Mouse (Mus musculus): ENCODE data around the gene Chd2. TPM values are rescaled to one million over a fixed set of nuclear protein-coding genes. Genes with fewer than 3 reads are reported as not detected.

The Chd2 gene
- total RNA-seq, 1 experiment from 2014 or later, result 50.0 TPM

DNA sequence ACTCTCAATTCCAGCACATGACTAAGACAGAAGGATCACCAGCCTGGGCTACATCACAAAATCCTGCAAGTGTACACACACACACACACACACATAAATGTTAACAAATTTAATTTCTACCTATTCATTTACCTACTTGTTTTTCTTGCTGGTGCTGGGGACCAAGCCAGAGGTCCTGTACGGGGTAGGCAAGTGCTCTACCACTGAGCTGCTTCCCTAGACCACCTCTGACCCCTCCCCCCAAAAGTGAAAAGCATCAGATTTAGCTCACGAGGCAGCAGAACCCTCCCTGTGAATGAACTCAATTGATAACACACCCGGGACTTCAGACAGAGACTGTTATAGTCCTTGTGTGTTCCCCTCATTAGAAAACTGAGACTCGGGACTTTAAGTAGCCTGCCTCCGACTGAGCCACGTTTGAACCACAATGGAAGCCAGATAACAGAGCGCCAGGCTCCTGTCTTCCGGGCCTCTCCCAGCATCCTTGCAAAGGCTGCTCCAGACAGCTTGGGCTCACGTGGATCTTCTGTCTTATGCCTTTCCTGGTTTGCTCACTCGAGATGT, 19.9 kb upstream of the Chd2 start:
- DNase-seq, result no peak

DNA sequence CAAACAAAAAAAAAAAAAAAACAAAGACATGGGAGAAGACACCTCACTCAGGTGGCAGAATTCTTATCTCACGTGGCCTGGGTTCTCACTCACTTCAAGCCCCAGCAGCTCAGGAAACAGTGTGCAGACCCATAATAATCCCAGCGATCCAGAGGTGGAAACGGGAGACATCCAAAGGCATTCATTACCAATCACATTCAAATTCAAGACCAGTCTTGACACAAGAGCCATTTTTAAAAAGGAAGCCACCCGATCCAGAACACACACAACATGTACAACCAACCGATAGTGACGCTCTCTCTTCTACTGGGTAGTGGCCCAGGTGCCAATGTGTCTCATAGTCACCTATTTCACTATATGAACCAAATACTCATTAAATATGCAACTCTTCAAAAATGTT, 19.2 kb upstream of the Chd2 start:
- no peak for DNase-seq

DNA sequence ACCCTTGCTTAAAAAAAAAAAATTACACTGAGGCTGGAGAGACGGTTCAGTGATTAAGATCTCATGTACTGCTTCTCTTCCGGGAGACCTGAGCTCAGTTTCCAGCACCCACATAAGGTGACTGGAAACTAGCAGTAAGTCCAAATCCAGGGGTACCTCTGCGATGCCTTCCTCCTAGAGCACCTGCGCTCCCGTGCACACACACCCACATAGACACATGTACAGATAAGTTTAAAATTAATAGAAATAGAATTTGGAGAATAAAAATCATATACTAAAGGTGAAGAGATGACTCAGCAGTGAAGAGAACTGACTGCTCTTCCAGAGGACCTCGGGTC, 18.2 kb upstream of the Chd2 start:
- no peak for DNase-seq

DNA sequence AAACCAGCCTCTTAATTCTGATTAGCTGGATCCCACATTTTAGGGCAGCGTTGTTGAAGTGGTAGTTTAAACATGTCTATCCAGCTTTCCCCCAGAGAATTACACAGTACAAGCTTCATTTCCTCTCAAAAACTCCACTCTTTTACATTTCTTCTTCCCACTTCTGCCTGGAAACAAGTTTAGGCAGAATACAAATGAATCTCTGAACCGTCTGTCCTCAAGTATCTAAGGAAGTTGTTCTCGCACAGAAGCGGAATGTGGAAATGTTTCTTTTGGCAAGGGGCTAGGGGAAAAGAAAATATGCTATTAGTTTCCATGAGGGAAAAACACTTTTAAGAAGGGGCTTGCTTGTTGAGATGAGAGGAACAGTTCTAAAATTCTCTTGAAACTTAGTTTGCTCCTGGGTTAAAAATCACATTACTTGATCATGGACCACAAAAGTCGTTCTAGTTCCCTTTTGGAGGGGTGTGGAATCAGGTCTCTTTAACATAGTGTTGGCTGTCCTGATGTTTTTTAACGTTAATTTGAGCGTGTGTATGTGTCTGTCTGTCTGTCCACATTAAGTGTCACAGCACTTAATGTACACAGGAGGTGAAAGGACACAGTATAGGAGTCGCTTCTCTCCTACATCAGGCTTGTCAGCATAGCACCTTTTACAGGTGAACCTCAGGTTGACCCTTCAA, 17.7 kb upstream of the Chd2 start:
- DNase-seq, result no peak

DNA sequence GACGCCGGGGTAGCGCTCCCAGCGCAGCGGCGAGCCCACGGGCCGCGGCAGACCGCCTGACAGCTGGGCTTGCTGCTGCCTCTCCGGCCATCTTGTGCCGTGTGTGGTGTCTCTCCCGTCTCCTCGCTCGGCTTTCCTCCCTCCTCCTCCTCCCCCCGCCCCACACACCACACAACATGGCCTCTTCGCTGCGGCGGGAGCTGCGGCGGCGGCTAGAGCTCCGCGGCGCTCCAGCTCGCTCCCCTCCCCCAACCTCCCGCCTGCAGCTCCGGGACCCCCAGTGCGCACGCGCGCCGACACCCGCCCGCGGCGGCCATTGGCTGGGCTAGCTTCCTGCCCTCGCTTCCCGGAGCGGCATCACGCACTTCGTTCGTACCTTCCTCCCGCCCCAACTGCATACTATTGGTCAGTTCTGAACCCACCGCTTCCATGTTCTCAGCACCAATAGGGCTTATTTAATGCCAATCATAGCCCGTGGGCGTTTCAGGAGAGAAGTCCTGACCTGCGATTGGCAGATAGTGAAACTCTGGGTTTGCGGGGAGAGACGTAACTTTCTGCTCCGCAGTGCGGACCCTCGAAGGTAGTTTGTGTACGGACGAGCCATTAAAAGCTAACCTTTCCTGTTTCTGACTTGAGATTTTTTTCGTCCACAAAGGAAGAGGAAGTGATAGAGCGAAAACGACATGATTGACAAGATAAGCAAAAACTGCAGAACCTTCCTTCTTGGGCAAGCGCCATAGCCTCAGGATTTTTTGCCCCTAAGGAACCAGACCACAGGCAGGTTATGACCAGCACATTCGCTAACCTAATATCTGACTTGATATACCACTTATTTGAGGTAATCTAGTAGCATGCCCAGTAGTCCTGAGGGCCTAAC, 16.9 kb upstream of the Chd2 start:
- peak; percentile 100 for DNase-seq

DNA sequence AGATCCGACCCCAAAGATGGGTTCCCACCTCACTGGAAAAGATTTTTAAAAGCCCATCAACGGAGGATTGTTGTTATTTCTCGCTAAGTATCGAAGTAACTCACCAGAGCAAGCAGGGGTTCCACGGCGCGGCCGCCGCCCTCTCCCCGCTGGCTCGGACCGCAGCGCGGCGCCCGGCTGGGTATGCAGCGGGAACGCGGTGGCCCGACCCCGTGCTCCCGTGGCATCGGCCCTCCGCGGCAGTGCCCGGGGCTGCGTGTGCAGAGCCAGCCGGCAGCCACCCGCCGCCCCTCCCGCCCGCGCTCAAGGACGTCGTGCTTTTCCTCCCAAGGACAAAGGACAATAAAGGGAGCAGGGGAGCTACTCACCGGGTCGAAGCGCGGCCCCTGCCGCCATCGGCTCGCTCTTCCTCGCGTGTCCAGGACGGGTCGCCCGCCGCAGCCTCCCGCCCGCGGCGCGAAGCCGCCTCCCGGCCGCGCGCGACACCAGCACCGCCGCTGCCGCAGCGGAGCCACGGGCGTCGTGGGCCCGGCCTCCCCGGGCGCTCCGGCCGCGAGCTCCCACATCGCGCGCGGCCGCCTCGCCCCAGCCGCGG, 16.1 kb upstream of the Chd2 start:
- peak; percentile 79 for DNase-seq

DNA sequence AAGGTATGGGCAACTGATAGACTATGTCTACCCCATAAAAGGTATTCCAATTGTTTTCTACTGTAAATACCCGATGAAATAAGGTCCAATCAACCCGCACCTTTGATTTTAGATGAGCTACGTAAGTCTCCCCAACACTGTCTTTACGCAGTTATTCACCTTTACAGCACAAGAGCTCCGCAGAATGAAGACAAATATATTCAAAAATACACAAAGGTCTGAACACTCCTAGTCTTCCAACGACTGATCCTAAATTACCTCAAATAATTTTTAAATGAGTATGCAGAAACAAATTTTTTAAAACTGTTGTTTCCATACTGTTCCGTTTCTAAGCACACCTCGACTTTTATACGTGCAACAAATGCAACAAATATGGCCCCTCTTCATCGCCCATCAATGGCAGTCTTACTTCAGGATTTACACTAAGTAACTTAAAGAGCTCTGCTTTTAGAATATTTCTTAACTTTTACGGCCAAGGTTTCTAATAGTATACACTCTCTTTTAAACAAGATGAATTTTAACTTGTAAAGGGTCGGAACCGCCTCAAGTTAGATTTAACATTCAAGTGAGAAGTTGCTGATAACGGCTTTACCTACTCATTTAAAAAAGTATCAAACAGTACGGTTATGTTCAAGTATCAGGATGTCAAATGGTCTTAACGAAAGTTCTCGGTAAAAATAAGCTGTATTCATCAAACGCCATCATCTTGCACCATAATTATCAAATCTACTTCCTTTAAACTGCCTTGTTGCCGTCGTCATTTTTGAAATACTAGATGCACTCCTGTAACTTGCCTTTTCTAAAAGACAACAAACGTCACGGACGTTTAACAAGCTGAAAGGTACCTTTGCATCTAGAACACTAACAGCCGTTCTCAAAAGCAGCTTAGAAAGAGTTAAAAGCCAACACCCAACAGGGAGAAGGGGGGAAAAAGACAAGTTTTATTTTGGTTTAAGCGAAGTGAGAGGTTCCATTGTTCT, 15.3 kb upstream of the Chd2 start:
- no peak for DNase-seq

DNA sequence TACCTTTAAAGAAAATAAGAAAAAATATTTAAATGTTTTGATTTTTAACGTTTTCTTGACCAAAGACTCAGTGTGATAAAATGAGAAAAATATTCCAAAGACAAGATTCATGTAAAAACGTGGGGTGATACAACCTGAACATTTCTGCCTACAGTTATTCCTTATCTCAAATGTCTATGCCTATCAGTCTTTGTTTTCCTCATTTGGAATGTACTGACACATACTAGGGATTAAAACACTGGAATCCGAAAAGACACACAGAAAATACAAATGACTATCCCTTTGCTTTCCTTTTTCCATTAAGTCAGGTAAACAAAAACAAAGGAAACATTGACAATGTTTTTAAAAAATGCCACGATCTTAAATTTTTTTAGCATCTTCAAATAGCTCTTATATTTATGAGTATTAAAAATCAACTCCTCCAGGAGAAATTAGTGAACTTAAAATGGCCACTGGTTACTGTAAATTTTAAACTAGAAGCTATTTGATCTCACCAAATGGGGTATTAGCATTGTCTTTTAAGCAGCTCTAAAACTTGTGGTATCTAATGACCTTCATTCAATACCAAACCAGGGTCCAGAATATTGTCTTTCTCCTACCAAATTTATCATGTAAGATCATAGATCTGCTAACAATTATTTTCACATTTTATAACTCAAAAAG, 14.4 kb upstream of the Chd2 start:
- DNase-seq, result no peak

DNA sequence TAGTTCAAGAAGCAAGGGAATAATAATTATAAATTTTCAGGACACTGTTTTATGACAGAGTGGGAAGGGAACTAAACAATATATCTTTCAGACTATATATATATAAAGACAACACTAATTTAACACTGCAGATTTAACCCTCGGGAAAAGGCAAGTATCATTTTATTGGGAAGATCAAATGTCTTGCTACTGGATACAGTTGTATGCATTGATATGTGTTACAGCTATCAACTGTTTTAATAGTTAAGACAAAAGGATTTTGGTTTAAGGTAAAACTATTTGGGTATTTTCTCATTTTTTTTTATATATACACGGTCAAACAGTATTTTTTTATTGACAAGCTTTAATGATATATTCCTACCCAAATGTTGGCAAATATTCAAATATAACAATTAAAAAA, 13.2 kb upstream of the Chd2 start:
- no peak for DNase-seq

DNA sequence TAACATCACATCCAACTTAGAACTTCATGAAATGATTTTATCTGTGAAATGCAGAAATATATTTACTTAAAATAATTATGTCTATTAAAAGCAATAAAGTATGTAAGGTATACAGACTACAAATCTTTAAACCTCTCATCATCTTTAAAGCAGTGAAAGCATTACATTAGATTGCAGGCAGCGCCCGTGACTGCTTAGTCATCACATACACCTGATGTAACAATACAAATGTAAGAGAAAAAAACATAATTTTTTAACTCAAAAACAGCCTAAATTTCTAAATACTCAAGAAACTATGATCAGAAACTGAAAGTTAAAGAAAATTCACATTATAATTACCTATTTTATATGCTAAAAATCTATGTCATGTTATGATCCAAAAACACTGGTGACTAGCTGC, 11.5 kb upstream of the Chd2 start:
- DNase-seq, result no peak

DNA sequence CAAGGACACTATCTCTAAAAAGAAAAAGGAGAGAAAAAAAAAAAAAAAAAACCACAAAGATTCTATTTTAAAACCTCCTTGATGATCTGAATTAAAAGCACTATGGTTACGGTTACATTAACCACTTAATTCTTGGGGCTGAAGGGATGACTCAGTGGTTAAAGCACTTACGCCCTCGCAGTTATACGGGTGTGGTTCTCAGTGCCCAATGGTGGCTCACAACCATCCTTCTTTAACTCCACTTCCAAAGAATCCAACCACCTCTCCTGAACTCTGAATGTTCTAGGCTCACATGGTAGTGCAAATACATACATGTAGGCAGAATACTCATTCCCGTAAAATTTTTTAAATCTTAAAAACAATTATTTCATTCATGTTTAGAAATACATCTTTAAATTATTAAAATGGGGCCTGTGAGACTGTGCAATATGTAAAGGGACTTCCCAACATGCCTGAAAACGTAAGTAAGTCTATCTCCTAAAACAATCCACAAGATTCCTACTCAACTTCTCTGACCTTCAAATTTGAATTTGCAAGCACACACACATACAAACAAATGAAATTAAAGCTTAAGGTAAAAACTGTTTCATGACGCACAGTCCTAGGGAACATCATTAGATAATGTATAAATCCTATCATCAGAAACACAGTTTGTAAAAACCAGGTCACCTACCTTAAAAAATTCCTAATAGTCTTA, 10.6 kb upstream of the Chd2 start:
- DNase-seq, result no peak

DNA sequence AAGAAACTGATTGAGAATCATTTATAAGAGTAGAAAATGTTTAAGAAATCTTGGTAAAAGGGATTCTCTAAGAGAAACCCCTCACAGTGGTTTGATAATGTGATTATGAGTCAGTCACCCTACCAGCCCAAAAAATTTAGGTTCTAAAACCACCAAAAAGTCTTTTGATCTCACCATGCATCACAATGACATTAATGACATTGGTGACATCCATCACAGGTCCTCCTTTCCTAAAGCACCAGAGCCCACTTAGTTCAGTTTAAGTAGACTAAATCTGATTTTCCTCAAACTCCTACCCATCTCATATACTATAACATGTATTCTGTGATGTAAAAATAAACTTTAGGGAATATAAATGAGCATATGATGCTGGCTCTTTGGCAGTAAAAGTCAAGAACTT, 9.7 kb upstream of the Chd2 start:
- DNase-seq, result no peak

DNA sequence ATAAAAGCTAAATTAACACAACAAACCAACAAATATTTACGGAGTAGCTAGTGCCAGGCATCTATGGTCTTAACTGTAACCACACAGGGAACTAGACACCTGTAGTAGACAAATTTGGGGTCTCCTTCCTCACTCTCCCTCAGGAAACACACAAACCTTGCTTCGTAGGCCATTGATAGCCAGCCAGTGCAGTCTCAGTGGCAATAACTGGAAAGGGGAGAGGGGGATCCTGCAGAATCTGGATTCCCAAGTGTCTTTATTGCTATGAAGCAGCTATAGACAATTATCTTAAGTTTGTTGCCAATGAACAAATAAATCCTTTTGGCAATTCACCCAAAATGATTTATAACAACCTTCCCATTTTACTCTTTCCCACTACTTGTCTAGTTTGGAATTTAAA, 6.4 kb upstream of the Chd2 start:
- no peak for DNase-seq

DNA sequence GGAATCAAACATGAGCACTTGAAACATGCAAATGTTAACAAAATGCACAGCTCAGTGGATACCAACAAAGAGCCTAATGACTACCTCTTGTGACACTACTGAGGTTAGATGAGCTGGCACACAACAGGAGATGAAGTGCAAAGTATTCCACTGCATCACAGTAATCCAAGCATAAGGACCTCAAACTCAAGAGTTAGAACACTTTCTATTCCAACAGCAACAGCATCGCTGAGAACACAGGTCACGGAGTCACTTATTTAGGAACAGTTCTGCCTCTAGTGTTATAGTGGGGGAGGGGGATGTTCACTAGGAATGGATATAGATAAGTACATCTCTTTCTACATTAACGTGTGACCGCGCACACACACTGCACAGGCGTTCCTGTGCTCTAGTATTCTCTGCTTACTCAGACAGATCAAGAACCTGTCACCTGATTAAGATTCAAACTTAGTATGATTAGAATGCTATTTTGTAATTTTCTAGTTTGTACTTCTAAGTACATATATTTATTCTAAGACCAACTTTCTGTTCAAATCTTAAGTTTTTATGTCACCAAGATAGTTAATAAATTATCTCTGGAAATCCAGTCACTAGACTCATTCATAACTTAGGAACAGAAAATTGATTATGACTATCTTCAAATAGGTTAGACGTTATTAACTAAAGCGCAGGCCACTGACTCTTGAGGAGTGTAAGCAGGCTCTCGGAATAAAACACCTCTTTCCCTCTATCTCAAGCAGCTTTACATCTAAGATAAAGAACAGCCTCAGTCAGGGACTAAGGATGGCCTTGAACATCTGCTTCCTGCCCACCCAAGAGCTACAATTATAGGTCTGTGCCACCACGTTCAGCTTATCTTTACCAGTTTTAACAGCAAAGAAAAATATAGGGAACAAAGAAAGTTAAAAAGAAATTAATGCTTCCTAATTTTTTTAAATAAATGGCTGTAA, 5.2 kb upstream of the Chd2 start:
- DNase-seq, result no peak

DNA sequence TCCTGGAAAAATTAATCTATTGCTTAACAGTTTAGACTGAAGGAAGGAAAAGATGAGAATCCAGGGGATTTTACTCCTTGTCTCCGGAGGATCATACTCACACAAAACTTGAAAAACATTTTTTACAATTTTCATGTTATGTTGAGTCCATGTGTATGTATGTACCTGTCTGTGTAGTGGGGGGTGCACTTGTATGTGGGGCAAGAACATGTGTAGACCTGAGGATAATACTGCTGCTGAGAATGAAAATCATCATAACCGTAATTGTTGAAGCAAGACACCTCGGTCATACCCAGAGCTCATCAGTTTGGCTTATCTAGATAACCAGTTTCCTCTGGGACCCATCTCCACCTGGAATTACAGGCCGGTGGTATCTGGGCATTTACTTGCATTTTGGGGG, 3.4 kb upstream of the Chd2 start:
- no peak for DNase-seq

DNA sequence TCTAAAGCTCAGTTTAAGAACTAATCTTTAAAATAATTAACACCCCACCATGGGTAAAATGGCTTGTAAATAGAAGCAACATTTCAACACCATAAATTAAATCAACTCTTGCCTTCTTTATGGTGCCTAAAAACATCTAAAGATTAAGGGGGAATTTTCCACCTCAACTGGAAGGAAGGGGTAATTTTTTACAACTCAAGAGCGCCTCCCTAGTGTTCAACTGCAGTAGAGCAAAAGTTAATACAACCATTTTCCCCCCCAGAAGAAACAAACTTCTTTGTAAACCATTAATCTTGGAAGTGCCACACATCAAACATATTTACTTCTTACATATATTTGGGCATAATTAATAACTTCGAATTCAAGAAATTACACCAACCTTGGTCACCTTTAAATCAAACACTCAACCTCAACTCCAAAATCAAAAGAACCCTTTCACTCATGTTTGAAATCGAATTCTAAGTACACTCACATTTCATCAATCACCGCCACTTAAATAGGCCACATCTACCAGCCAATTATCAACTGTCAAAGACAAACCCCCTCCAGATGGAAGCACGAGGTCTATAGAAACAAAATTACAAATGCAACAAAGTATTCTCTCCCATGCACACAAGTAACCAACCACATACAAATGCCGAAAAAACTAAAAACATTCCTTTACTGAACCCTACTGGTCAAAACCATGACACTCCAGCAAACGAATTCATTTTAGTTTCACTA, 662 bp upstream of the Chd2 start:
- no peak for DNase-seq

DNA sequence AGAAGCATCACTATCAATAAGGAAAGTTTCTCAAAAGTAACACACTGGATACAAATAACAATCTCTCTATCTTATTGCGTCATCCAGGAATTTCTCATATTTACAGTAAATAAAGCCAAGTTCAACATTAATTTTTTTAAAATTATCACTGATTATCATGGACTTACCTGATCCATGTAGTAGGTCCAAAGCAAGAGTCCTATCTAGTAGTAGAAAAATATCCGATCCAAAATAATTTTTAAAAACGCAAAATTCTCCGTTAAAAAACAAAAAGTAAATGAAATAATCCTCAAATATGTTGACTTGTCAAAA, 595 bp downstream of the Chd2 start:
- DNase-seq, result no peak

DNA sequence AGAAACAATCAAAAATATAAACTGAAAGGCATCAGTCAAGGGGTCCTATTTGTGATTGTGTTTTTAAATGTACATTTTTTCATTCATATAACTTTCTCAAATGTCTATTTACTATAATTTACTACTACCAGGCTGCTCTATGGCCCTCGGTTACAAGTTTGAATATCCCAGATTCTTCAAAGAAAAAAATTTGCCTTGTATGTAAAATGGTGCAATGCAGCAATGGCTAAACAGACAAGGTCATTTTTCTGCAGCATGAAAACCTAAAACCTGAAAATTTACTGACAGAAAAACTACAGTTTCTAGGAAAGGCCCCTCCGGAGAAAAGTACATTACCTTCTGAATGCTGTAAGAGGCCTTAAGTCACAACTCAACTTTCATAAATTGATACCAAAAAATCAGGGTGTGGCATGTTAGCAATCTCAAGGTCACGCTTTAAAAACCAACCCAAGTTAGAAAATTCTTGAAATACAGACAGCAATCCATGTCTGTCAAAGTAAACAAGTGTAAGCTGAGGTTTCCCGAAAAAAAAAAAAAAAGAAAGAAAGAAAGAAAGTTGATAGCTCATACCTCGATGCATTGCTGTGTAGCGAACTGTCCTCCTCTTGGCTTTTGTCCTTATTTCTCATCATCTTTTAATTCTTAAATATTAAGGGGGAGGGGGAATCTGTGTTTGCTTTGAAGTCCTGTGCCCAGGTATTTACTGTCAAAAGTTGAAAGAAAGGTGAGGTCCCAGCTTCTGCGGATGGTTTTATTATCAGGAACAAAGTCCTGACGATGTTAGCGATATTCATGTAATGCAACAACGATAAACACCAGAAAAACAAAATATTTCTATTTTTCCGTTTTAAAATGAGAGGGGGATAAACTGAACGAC, 1.2 kb downstream of the Chd2 start:
- DNase-seq, result no peak

Data from adrenal gland, postnatal 25 days (tissue).